Mouse (Mus musculus): ENCODE results near the gene Olfr412. TPM values are rescaled to one million over a fixed set of nuclear protein-coding genes. Genes with fewer than 3 reads are reported as not detected.

Olfr412 gene
- total RNA-seq (2023), result not detected

DNA sequence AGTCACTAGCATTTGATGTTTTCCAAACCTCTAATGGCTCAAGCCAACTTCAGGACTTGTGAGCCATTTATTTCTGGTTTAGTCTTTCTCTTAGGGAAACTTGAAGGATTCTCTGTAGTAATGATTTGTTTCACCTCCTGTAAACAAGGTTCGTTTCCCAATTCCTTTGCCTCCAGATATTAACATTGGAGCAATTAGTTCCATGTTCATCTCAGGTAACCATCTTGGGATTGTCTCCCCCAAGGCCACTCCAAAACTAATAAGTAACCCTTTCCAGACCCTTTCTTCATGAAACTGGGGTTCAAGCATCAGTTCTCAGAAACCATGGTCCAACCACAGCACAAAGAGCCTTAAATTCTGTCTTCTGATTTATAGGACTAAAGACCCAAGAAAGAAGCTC, at the start of gene Olfr412:
Gene Olfr412 (plus strand): TSS at position 301 of the 400 bp plus-strand sequence.

DNA sequence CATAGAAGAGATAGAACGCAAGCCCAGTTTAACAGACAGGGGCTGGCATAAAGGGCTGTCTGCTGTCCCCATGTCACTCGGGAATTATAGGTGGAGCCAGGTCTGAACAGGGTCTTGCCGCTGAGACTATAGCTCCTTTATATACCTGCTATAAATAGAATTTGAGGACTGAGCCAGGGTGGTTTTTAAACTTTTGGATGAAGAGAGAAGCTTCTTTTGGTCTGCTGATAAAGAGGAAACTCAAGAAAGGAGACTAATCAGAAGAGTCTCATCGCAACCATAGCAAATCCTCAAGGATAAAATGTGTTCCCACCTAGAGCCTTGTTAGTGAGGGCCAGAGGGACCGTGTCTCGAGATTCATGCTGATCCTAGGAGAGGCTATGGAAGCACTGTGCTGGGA, 23.9 kb upstream of the Olfr412 start, which contains the start of gene Olfr410:
Gene Olfr410 (minus strand): TSS at position 101 of the 400 bp plus-strand sequence.

DNA sequence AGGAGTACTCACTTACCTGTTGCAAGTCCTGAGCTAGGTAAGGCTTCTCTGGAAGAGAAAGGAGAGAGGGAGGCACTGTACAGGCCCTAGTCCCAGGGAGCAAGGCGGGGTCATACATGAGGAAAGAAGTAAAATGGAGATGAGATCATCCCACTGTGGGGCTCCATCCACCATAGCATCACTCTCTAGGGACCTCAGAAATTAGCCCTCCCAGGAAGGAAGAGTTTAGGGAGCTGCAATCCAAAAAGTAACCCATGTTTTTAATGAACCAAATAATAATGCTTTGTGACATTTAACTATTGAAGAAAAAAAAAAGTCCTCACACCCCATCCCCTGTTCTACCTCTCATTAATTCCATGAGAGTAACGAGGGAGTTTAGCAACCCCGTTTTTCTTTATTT, 9.3 kb upstream of the Olfr412 start, which contains the start of gene Olfr411:
Gene Olfr411 (minus strand): TSS at position 101 of the 400 bp plus-strand sequence.

Other genes with a start within 250 kb of the Olfr412 start
- not detected for gene Olfr401, start 248.4 kb upstream of the Olfr412 start, total RNA-seq (2023)
- gene Olfr402, start 208.5 kb upstream of the Olfr412 start, total RNA-seq (2023), result not detected
- gene Olfr403, start 175.8 kb upstream of the Olfr412 start, total RNA-seq (2023), result not detected
- gene Olfr43, start 150.7 kb upstream of the Olfr412 start, total RNA-seq (2023), result not detected
- not detected for gene Olfr406, start 102.3 kb upstream of the Olfr412 start, total RNA-seq (2023)
- gene Olfr59, start 78.3 kb upstream of the Olfr412 start, total RNA-seq (2023), result not detected
- gene Olfr410, start 24.0 kb upstream of the Olfr412 start, total RNA-seq (2023), result not detected
- gene Olfr411, start 9.4 kb upstream of the Olfr412 start, total RNA-seq (2023), result not detected
- 10 to 100 TPM; 82.9 to 84.9 TPM for gene Rap1gap2, start 248.8 kb downstream of the Olfr412 start, total RNA-seq (2023)

Measured in neutrophil, adult 83 days (primary cell).